Mouse (Mus musculus) embryo, embryonic 10 days (tissue): ENCODE measurements around the gene Gdpgp1.

ENCODE experiments used
- DNase-seq: peaks from one replicate; pipeline ENCODE4 v3.0.0-alpha.2; 2015; ENCODE audit warnings: low spot score

The Gdpgp1 gene

DNA sequence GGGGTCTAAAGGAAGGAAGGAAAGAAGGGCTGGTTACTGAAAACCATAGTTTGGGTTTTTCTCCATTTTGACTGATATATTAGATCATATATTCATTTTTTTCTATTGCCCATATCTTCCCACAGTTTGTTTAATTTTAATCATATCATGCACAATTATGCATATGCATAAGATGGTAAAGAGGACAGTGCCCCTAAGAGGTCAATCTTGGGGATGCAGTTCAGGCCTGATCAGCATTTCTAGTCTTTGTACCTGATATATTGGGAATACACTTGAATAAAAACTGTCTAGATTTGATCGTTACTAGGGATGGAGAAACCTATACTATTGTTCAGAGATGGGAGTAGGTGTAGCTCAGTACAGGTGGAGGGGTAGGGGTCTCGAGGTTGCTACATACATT lies 48.3 kb downstream of the Gdpgp1 start:
- no peak for DNase-seq

- DNase-seq: no peak
Observed at GRCm38 (mm10) chr7:80281646-80282045, 49.0 kb downstream of the Gdpgp1 start.

GRCm38 (mm10) chr7:80283226-80283918 lies 50.7 kb downstream of the Gdpgp1 start:
- no peak for DNase-seq

DNA sequence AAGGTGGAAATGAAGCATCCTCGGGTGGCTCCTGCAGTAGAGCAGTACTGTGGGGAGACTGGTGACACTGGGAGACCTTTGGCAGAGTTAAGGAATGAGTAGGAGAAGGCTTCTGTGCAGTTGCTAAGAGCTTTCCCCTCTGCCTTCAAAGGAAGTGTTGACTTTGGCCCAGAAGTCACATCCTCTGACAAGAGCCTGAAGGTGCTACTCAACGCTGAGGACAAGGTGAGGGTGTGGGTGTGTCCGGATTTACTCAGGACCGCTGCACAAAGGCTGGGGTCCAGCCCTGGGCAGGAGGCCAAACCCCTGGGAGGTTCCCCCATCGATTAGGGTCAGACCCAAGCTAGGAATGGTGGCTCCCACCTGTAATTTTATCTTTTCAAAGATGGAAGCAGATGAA lies 51.7 kb downstream of the Gdpgp1 start:
- DNase-seq: no peak

DNA sequence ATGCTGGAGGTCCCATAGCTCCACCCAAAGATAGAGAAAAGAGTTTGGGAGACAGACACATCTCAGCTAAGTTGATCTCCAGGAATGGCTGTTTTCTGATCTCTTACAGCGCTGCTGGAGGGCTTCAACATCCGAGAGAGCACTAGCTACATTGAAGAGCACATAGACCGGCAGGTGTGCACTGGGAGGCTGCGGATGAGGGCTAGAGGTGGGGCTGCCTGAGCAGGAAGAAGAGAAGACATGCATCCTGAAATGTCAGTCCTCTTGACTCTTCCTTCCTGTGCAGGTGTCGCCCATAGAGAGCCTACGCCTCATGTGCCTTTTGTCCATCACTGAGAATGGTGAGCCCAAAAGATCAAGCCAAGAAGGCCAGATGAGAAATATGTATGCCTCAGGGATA lies 53.1 kb downstream of the Gdpgp1 start:
- DNase-seq: no peak

DNA sequence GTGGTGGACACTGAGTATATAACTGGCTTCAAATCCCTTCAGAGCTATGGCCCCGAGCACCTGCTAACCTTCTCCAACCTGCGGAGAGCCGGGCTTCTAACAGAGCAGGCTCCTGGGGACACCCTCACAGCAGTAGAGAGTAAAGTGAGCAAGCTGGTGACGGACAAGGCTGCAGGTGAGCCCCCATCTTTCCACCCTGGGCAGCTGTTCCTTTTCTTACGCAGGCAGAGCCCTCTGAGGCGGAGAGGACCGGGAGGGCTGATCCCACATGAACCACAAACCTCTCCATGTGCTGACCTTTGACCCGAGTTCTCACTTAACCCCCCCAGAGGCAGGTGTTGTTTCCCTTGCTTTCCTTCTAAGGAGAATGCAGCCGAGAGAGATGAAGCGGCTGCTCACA lies 55.1 kb downstream of the Gdpgp1 start:
- no peak for DNase-seq
